Mouse (Mus musculus) CH12.LX (cell line): ENCODE results near the gene Gabrb1. TPM values are rescaled to one million over a fixed set of nuclear protein-coding genes. Genes with fewer than 3 reads are reported as not detected.
A peak's percentile ranks its signal among the peaks of the same experiment; 100 is the strongest.

Experiments
- DNase-seq: peaks from one replicate; pipeline ENCODE4 v3.0.0-alpha.2; 2013; ENCODE audit errors: extremely low read depth
- H3K27ac ChIP-seq: 2 replicates; pipeline ENCODE4 v1.5.1; 2012; ENCODE audit warnings: low read depth, mild to moderate bottlenecking, control low read depth, moderate library complexity; ENCODE audit not compliant: insufficient read depth
- H3K27me3 ChIP-seq: replicated peaks from 2 replicates; pipeline ENCODE3; 2012; ENCODE audit warnings: inconsistent platforms
- H3K36me3 ChIP-seq, 2 experiments: replicated peaks in 1 of 2; 2 replicates each; pipeline versions ENCODE3 to v1.6.1; 2012; ENCODE audit warnings: inconsistent platforms in 1 of 2, low read length in 1 of 2, mild to moderate bottlenecking in 1 of 2, mixed read lengths in 1 of 2, moderate library complexity in 1 of 2; ENCODE audit not compliant: control insufficient read depth in 1 of 2, insufficient read depth in 1 of 2
- H3K4me1 ChIP-seq, 2 experiments: 2 replicates each; pipeline ENCODE4 v1.6.1; 2012; ENCODE audit warnings: inconsistent platforms in 1 of 2, moderate library complexity in 1 of 2; ENCODE audit not compliant: insufficient read depth in 2 of 2, control insufficient read depth in 1 of 2
- H3K4me2 ChIP-seq: 2 replicates; pipeline ENCODE4 v1.6.1; 2012; ENCODE audit warnings: low read depth, mild to moderate bottlenecking, control low read depth; ENCODE audit not compliant: poor library complexity, insufficient read depth, severe bottlenecking
- H3K4me3 ChIP-seq, 3 experiments: fragments of 150-350 bp in 1 of 3; sonication (generic) in 1 of 3; replicated peaks in 1 of 3; 2 replicates each; pipeline versions ENCODE3 to v1.5.1; 2011 to 2012; ENCODE audit warnings: low read depth in 2 of 3, low read length in 2 of 3, mild to moderate bottlenecking in 2 of 3, moderate library complexity in 2 of 3, control low read depth in 1 of 3, improper control_type of control experiment in 1 of 3, inconsistent platforms in 1 of 3, mixed read lengths in 1 of 3; ENCODE audit not compliant: poor library complexity in 1 of 3
- H3K79me2 ChIP-seq: replicated peaks from 2 replicates; pipeline ENCODE4 v1.6.1; 2012; ENCODE audit warnings: mild to moderate bottlenecking, moderate library complexity; ENCODE audit not compliant: control insufficient read depth, poor library complexity, insufficient read depth, severe bottlenecking; ENCODE audit errors: extremely low read depth
- H3K9ac ChIP-seq: 2 replicates; pipeline ENCODE4 v1.6.1; 2012; ENCODE audit warnings: low read depth, mild to moderate bottlenecking, control low read depth, moderate library complexity; ENCODE audit not compliant: insufficient read depth
- H3K9me3 ChIP-seq: replicated peaks from 2 replicates; pipeline ENCODE3; 2012; ENCODE audit warnings: low read length, inconsistent platforms, mixed read lengths
- BHLHE40 ChIP-seq: IDR thresholded peaks from 2 replicates; pipeline ENCODE4 v1.6.1; 2011; ENCODE audit warnings: mild to moderate bottlenecking, low read depth, low read length, improper control_type of control experiment
- CHD2 ChIP-seq: IDR thresholded peaks from 2 replicates; pipeline ENCODE4 v1.6.1; 2011; ENCODE audit warnings: low read length, improper control_type of control experiment
- CTCF ChIP-seq, 2 experiments: IDR thresholded peaks in 1 of 2; conservative IDR thresholded peaks in 1 of 2; 2 replicates each; pipeline ENCODE4 v1.5.1; 2011 to 2012; ENCODE audit warnings: low read depth in 2 of 2, low read length in 2 of 2, improper control_type of control experiment in 1 of 2, inconsistent platforms in 1 of 2, mild to moderate bottlenecking in 1 of 2, moderate library complexity in 1 of 2
- ELF1 ChIP-seq: IDR thresholded peaks from 2 replicates; pipeline ENCODE4 v1.6.1; 2014; ENCODE audit warnings: low read depth, mild to moderate bottlenecking, inconsistent platforms, low read length, improper control_type of control experiment
- EP300 ChIP-seq: IDR thresholded peaks from 2 replicates; pipeline ENCODE4 v1.6.1; 2011; ENCODE audit warnings: low read length, improper control_type of control experiment
- GABPA ChIP-seq: IDR thresholded peaks from 2 replicates; pipeline ENCODE4 v1.6.1; 2012; ENCODE audit warnings: low read depth, low read length, improper control_type of control experiment, inconsistent platforms; ENCODE audit not compliant: insufficient replicate concordance
- JUND ChIP-seq: conservative IDR thresholded peaks from 2 replicates; pipeline ENCODE4 v1.6.1; 2011; ENCODE audit warnings: low read depth, low read length, improper control_type of control experiment
- KAT2A ChIP-seq: IDR thresholded peaks from 2 replicates; pipeline ENCODE4 v1.6.1; 2012; ENCODE audit warnings: low read length, improper control_type of control experiment, inconsistent platforms; ENCODE audit not compliant: insufficient replicate concordance
- NELFE ChIP-seq: IDR thresholded peaks from 2 replicates; pipeline ENCODE4 v1.6.1; 2011; ENCODE audit warnings: low read depth, low read length, improper control_type of control experiment
- NRF1 ChIP-seq: IDR thresholded peaks from 2 replicates; pipeline ENCODE4 v1.6.1; 2014; ENCODE audit warnings: low read depth, mild to moderate bottlenecking, inconsistent platforms, low read length, improper control_type of control experiment, moderate library complexity
- POLR2A ChIP-seq: IDR thresholded peaks from 2 replicates; pipeline ENCODE4 v1.6.1; 2011; ENCODE audit warnings: low read depth, mild to moderate bottlenecking, improper control_type of control experiment, low read length
- POLR2AphosphoS2 ChIP-seq: IDR thresholded peaks from 2 replicates; pipeline ENCODE4 v1.6.1; 2011; ENCODE audit warnings: low read depth, low read length, improper control_type of control experiment
- SIN3A ChIP-seq: IDR thresholded peaks from 2 replicates; pipeline ENCODE4 v1.6.1; 2012; ENCODE audit warnings: low read length, improper control_type of control experiment, inconsistent platforms
- TBP ChIP-seq: conservative IDR thresholded peaks from 2 replicates; pipeline ENCODE4 v1.6.1; 2011; ENCODE audit warnings: low read depth, low read length, improper control_type of control experiment
- ZC3H11A ChIP-seq: IDR thresholded peaks from 2 replicates; pipeline ENCODE4 v1.6.1; 2012; ENCODE audit warnings: low read depth, mild to moderate bottlenecking, inconsistent platforms, low read length, improper control_type of control experiment
- ZNF384 ChIP-seq: IDR thresholded peaks from 2 replicates; pipeline ENCODE4 v1.6.1; 2012; ENCODE audit warnings: low read depth, low read length, improper control_type of control experiment, inconsistent platforms
- dilution Hi-C: fragments of 300-500 bp; cut with MboI; formaldehyde crosslinking; loops from 2 replicates; pipeline ENCODE4 v1.14.3; 2020; ENCODE audit warnings: low sequenced_read_pairs; ENCODE audit not compliant: extremely low pct_unique_long_range_greater_than_20kb, extremely low pct_ligation_motif_present
- in situ Hi-C: fragments of 300-500 bp; cut with MboI; formaldehyde crosslinking; loops from 3 replicates; pipeline ENCODE4 v1.14.3; 2019; ENCODE audit warnings: low sequenced_read_pairs, low pct_ligation_motif_present, low pct_unique_long_range_greater_than_20kb, mixed read lengths
- polyA plus RNA-seq: library from polyadenylated mRNA; unstranded; fragments of >175 nt; gene quantifications from 2 replicates; pipeline ENCODE4 v1.2.1, GENCODE M21; 2012; ENCODE audit warnings: low read depth; ENCODE audit not compliant: insufficient read length
- total RNA-seq, 2 experiments: library from RNA; depleted of rRNA; stranded (reverse); fragments of 300-350 nt in 1 of 2; fragments of >200 nt in 1 of 2; gene quantifications; 2 replicates each; pipeline ENCODE4 v1.2.3; 2012 to 2014

Gabrb1 gene
- total and polyA plus RNA-seq, 3 experiments: 0.04 TPM; not detected in 2

DNA sequence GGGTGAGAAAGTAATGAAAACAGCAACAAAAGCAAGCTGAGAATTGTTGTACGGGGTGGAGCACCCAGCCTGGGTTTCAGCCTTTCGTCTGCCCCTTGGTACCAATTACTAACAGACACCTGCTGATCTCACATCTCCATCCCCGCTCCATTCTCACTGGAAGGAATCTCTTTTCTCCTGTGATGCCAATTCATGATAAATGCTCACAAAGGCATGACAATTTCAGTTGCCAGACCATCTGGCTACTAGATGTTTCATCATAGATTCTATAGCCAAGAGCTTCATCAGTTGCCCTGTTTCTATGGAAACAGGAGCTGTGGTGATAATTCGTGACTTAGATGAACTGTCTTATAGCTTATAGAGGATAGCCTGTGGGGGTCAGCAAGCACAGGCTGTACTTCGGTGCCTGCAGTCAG is 329.1 kb downstream of the Gabrb1 start:
- in situ Hi-C loops: no loop called here
- Histone ChIP-seq H3K27ac (no peak overlapping the region), H3K9ac (no peak overlapping the region), H3K4me2 (no peak overlapping the region), H3K4me1 (no peaks in the 10 kb centered on the region), H3K79me2 (no peaks in the 10 kb centered on the region), H3K27me3 (no peaks in the 10 kb centered on the region), H3K4me3 (no peak overlapping the region), H3K36me3 (no peaks in the 10 kb centered on the region), H3K9me3 (no peaks in the 10 kb centered on the region)
- TF ChIP-seq EP300 (no peak), CHD2 (no peak), ELF1 (no peak), TBP (no peak), ZC3H11A (no peak), CTCF (conservative IDR thresholded peaks at IDR 0.05 in 1 of 2, IDR thresholded peaks at IDR 0.05 in 1 of 2; ENCODE audit: low read depth in 2 of 2, low read length in 2 of 2) (no peak), NELFE (no peak), SIN3A (no peak), POLR2AphosphoS2 (no peak), NRF1 (no peak)
- dilution Hi-C loops: no loop called here
- DNase-seq: no peak

DNA sequence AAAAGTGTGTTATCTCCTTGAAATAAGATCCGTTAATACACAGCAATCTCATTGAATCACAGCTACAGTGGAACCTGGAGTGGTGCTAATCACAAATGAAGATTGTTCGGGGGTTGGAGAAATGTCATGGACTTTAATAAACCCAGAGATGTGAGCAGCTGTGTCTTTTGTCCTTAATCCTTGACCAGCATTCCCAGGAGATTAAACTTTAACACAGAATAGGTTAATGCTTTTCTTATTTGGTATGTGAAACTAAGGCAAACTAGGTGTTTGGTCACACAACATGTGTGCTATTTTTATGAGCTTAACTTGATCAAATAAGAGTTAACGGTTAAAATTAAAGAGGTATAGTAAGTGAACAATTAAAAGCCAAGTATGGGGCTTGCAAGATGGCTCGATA is 341.6 kb downstream of the Gabrb1 start:
- in situ Hi-C loops (no loop called here), dilution Hi-C loops (no loop called here)
- Histone ChIP-seq H3K4me2 (no peak overlapping the region), H3K9ac (no peak overlapping the region), H3K36me3 (no peaks in the 10 kb centered on the region), H3K27ac (no peak overlapping the region), H3K4me1 (peaks cover 0 to 5% of the 10 kb centered on the region in 2 experiments; a peak in 2 of 4 replicates), H3K9me3 (no peaks in the 10 kb centered on the region), H3K4me3 (no peak overlapping the region), H3K79me2 (no peaks in the 10 kb centered on the region), H3K27me3 (no peaks in the 10 kb centered on the region)
- no peak for DNase-seq
- TF ChIP-seq POLR2A (no peak), ZC3H11A (no peak), ELF1 (no peak), JUND (no peak), KAT2A (no peak), CTCF (conservative IDR thresholded peaks at IDR 0.05 in 1 of 2, IDR thresholded peaks at IDR 0.05 in 1 of 2; ENCODE audit: low read depth in 2 of 2, low read length in 2 of 2) (no peak), ZNF384 (no peak), NELFE (no peak)

GRCm38 (mm10) chr5:72003811-72004435 is 346.0 kb downstream of the Gabrb1 start:
- H3K4me3 ChIP-seq: no peak overlapping the region
- no peak for DNase-seq
- no peaks in the 10 kb centered on the region for H3K27me3 ChIP-seq
- H3K9ac ChIP-seq: no peak overlapping the region
- peak; percentile 46 for TF ChIP-seq BHLHE40
- TF ChIP-seq GABPA: no peak
- peaks cover 0 to 12% of the 10 kb centered on the region in 2 experiments; a peak in 2 of 4 replicates for H3K4me1 ChIP-seq
- H3K4me2 ChIP-seq: no peak overlapping the region
- no peak overlapping the region for H3K27ac ChIP-seq
- H3K79me2 ChIP-seq: no peaks in the 10 kb centered on the region
- in situ Hi-C loops (no loop called here), dilution Hi-C loops (no loop called here)
- H3K9me3 ChIP-seq: no peaks in the 10 kb centered on the region
- H3K36me3 ChIP-seq: no peaks in the 10 kb centered on the region
